Mouse (Mus musculus) heart, embryonic 15.5 days (tissue): Measurements from ENCODE around the gene Mgrn1. TPM values are rescaled to one million over a fixed set of nuclear protein-coding genes. Genes with fewer than 3 reads are reported as not detected.
A peak's percentile ranks its signal among the peaks of the same experiment; 100 is the strongest.

Source experiments
- ATAC-seq: fragments of 200-750 bp; cut with Nextera tagmentation; replicated peaks from 2 replicates; pipeline ENCODE4 v1.8.0; 2017; ENCODE audit warnings: low read depth, moderate TSS enrichment; ENCODE audit not compliant: insufficient number of reproducible peaks, insufficient read depth, low FRiP score
- H3K27ac ChIP-seq: fragments of 300-500 bp; sonication (generic); 2 replicates; pipeline ENCODE4 v1.5.1; 2015; ENCODE audit warnings: mild to moderate bottlenecking, inconsistent platforms
- H3K27me3 ChIP-seq: fragments of 300-500 bp; sonication (generic); 2 replicates; pipeline ENCODE4 v1.6.1; 2015; ENCODE audit warnings: inconsistent platforms
- H3K36me3 ChIP-seq: fragments of 300-500 bp; sonication (generic); 2 replicates; pipeline ENCODE4 v1.6.1; 2015; ENCODE audit warnings: mild to moderate bottlenecking, inconsistent platforms
- H3K4me1 ChIP-seq: fragments of 300-500 bp; sonication (generic); replicated peaks from 2 replicates; pipeline ENCODE4 v1.6.1; 2015; ENCODE audit warnings: inconsistent platforms
- H3K4me2 ChIP-seq: fragments of 300-500 bp; sonication (generic); 2 replicates; pipeline ENCODE4 v1.6.1; 2015; ENCODE audit warnings: inconsistent platforms, mild to moderate bottlenecking, moderate library complexity
- H3K4me3 ChIP-seq: fragments of 300-500 bp; sonication (generic); 2 replicates; pipeline ENCODE4 v1.5.1; 2015; ENCODE audit warnings: mild to moderate bottlenecking, inconsistent platforms
- H3K9ac ChIP-seq: fragments of 300-500 bp; sonication (generic); 2 replicates; pipeline ENCODE4 v1.6.1; 2015; ENCODE audit warnings: mild to moderate bottlenecking, inconsistent platforms
- H3K9me3 ChIP-seq: fragments of 300-500 bp; sonication (generic); replicated peaks from 2 replicates; pipeline ENCODE4 v1.6.1; 2016; ENCODE audit warnings: inconsistent platforms
- WGBS: fragments of 180-500 bp; shearing (Covaris S2); methylation state at CpG from one replicate; pipeline ENCODE4 v1.1.7; 2015; ENCODE audit warnings: mixed read lengths; 5-methylcytosine and 5-hydroxymethylcytosine counted together
- polyA plus RNA-seq: library from polyadenylated mRNA; unstranded; fragments of >200 nt; fragmentation: Nextera tagmentation; extraction: Ambion mirVana; gene quantifications from 2 replicates; pipeline ENCODE4 v1.2.1, GENCODE M21; 2015

Gene Mgrn1
- polyA plus RNA-seq, 1 experiment from 2014 or later: 101 TPM

GRCm38 (mm10) chr16:4862863-4863483 is 23.1 kb upstream of the Mgrn1 start:
- Histone ChIP-seq H3K36me3 (no peaks in the 10 kb centered on the region), H3K27me3 (no peaks in the 10 kb centered on the region), H3K4me1 (peaks cover 14% of the 10 kb centered on the region), H3K9ac (no peak overlapping the region), H3K4me3 (no peak overlapping the region), H3K27ac (peak overlapping the region; percentile 39), H3K9me3 (no peaks in the 10 kb centered on the region), H3K4me2 (peak overlapping the region; percentile 14; the same call in 1 of the 2 replicates)
- 27% methylated on average over 9 of the region's 9 CpGs for WGBS
- ATAC-seq: peak; percentile 84

GRCm38 (mm10) chr16:4863742-4864141 is 22.3 kb upstream of the Mgrn1 start:
- 83% methylated on average over 8 of the region's 8 CpGs for WGBS
- Histone ChIP-seq H3K4me2 (no peak overlapping the region), H3K9me3 (no peaks in the 10 kb centered on the region), H3K36me3 (no peaks in the 10 kb centered on the region), H3K4me1 (peaks cover 14% of the 10 kb centered on the region), H3K27me3 (no peaks in the 10 kb centered on the region), H3K27ac (no peak overlapping the region), H3K4me3 (no peak overlapping the region), H3K9ac (no peak overlapping the region)
- no peak; the same call in 1 of the 2 replicates for ATAC-seq

- peaks cover 14% of the 10 kb centered on the region for H3K4me1 ChIP-seq
- ATAC-seq: no peak
- no peak overlapping the region for H3K4me2 ChIP-seq
- WGBS: 66% methylated on average over 7 of the region's 7 CpGs
- H3K4me3 ChIP-seq: no peak overlapping the region
- H3K9ac ChIP-seq: no peak overlapping the region
- H3K36me3 ChIP-seq: peaks cover 12% of the 10 kb centered on the region; the same call in 1 of the 2 replicates
- no peaks in the 10 kb centered on the region for H3K27me3 ChIP-seq
- H3K27ac ChIP-seq: no peak overlapping the region
- no peaks in the 10 kb centered on the region for H3K9me3 ChIP-seq
Observed at GRCm38 (mm10) chr16:4866101-4866695, 19.9 kb upstream of the Mgrn1 start.

DNA sequence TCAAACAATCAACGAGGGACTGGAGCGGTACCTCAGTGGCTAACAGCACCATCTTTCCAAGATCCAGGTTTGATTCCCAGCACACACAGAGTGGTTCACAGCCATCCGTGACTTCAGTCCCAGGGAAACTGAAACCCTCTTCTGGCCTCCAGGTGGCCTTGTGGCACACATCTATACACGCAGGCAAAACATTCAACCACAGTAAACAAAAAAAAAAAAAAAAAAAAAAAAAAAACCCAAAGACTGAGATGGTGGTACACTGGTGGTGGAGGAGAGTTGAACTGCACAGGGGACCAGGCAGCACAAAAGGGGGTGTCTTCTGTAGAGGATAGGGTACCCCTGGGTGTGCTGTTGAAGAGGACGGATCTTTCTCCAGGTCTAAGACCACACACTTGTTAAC is 15.6 kb upstream of the Mgrn1 start:
- H3K27ac ChIP-seq: no peak overlapping the region
- 88% methylated on average over 5 of the region's 5 CpGs for WGBS
- no peak for ATAC-seq

GRCm38 (mm10) chr16:4871926-4872325 is 14.1 kb upstream of the Mgrn1 start:
- Histone ChIP-seq H3K27ac (no peak overlapping the region), H3K4me2 (no peak overlapping the region), H3K36me3 (peaks cover 22% of the 10 kb centered on the region; the same call in 1 of the 2 replicates), H3K9ac (no peak overlapping the region), H3K4me3 (no peak overlapping the region), H3K9me3 (no peaks in the 10 kb centered on the region), H3K4me1 (peaks cover 25% of the 10 kb centered on the region), H3K27me3 (no peaks in the 10 kb centered on the region)
- no peak for ATAC-seq
- WGBS: 36% methylated on average over 2 of the region's 2 CpGs

More for the DNA sequence above, 15.6 kb upstream of the Mgrn1 start:
- Histone ChIP-seq H3K9me3 (no peaks in the 10 kb centered on the region), H3K27me3 (no peaks in the 10 kb centered on the region), H3K36me3 (peaks cover 22% of the 10 kb centered on the region; the same call in 1 of the 2 replicates), H3K4me2 (no peak overlapping the region), H3K4me3 (no peak overlapping the region), H3K9ac (no peak overlapping the region), H3K4me1 (peaks cover 10% of the 10 kb centered on the region)

- H3K9me3 ChIP-seq: no peaks in the 10 kb centered on the region
- H3K36me3 ChIP-seq: peaks cover 9% of the 10 kb centered on the region; the same call in 1 of the 2 replicates
- H3K27ac ChIP-seq: peak overlapping the region; percentile 21; the same call in 1 of the 2 replicates
- no peaks in the 10 kb centered on the region for H3K27me3 ChIP-seq
- 67% methylated on average over 23 of the region's 23 CpGs for WGBS
- H3K9ac ChIP-seq: no peak overlapping the region
- no peak for ATAC-seq
- H3K4me3 ChIP-seq: no peak overlapping the region
- H3K4me2 ChIP-seq: 0 out of 2 replicates have a peak overlapping the region, but pooled peaks have one; percentile 6
- peaks cover 44% of the 10 kb centered on the region for H3K4me1 ChIP-seq
Observed at GRCm38 (mm10) chr16:4875198-4876032, 10.6 kb upstream of the Mgrn1 start.

GRCm38 (mm10) chr16:4876033-4876680 is 9.9 kb upstream of the Mgrn1 start:
- WGBS: 57% methylated on average over 8 of the region's 8 CpGs
- Histone ChIP-seq H3K9ac (no peak overlapping the region), H3K27me3 (no peaks in the 10 kb centered on the region), H3K9me3 (no peaks in the 10 kb centered on the region), H3K27ac (peak overlapping the region; percentile 21; the same call in 1 of the 2 replicates), H3K4me2 (0 out of 2 replicates have a peak overlapping the region, but pooled peaks have one; percentile 6), H3K4me1 (peaks cover 45% of the 10 kb centered on the region), H3K4me3 (no peak overlapping the region), H3K36me3 (peaks cover 9% of the 10 kb centered on the region; the same call in 1 of the 2 replicates)
- no peak for ATAC-seq

GRCm38 (mm10) chr16:4877195-4877594 is 8.9 kb upstream of the Mgrn1 start:
- peaks cover 47% of the 10 kb centered on the region for H3K4me1 ChIP-seq
- peaks cover 9% of the 10 kb centered on the region; the same call in 1 of the 2 replicates for H3K36me3 ChIP-seq
- H3K4me2 ChIP-seq: peak overlapping the region; percentile 90; the same call in 1 of the 2 replicates
- no peaks in the 10 kb centered on the region for H3K9me3 ChIP-seq
- H3K9ac ChIP-seq: no peak overlapping the region
- H3K27me3 ChIP-seq: no peaks in the 10 kb centered on the region
- peak overlapping the region; percentile 100; the same call in 1 of the 2 replicates for H3K27ac ChIP-seq
- 68% methylated on average over 4 of the region's 4 CpGs for WGBS
- no peak for ATAC-seq
- peak overlapping the region; percentile 95 for H3K4me3 ChIP-seq

GRCm38 (mm10) chr16:4877701-4878100 is 8.3 kb upstream of the Mgrn1 start:
- peak overlapping the region; percentile 95 for H3K4me3 ChIP-seq
- H3K4me2 ChIP-seq: peak overlapping the region; percentile 90

DNA sequence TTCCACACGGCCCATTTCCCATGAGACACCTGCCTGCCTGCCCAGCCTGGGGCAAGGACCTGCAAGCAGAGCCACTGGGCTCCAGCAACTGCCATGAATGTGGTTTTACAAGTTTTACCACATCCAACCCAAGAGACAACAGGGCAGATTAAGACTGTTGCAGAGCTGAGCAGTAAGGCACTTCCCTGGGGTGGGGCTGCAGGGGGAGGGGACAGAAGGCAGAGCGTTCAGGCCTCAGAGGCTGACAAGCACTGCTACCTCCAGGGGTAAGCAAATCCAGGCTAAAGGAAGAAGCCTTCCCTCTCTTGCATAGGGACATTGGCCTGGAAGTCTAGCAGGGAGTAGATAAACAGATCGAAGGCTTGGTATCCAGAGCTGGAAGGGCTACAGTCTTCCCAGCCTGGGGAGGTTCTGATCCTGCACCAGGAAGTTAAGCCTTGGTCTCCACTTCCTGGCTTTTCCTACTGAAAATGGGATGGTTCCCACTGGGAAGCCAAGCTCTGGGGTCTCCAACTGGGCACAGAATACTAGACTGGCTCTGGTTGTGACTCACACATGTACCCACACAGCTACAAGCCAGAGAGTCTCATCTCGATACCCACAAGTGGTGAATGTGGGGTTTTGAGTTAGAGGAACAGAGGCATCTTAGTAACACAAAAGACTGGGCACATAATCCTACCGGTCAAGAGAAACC is 7.7 kb upstream of the Mgrn1 start:
- Histone ChIP-seq H3K27ac (peak overlapping the region; percentile 100), H3K4me1 (peaks cover 47% of the 10 kb centered on the region)

More at GRCm38 (mm10) chr16:4877701-4878100, 8.3 kb upstream of the Mgrn1 start:
- Histone ChIP-seq H3K9me3 (no peaks in the 10 kb centered on the region), H3K4me1 (peaks cover 47% of the 10 kb centered on the region), H3K27me3 (no peaks in the 10 kb centered on the region), H3K27ac (peak overlapping the region; percentile 100), H3K36me3 (peaks cover 9% of the 10 kb centered on the region; the same call in 1 of the 2 replicates), H3K9ac (peak overlapping the region; percentile 91; the same call in 1 of the 2 replicates)
- no peak for ATAC-seq
- WGBS: 49% methylated on average over 3 of the region's 3 CpGs

More for the DNA sequence above, 7.7 kb upstream of the Mgrn1 start:
- no peak for ATAC-seq
- Histone ChIP-seq H3K9ac (peak overlapping the region; percentile 91), H3K4me2 (peak overlapping the region; percentile 90), H3K36me3 (peaks cover 9% of the 10 kb centered on the region; the same call in 1 of the 2 replicates), H3K9me3 (no peaks in the 10 kb centered on the region), H3K27me3 (no peaks in the 10 kb centered on the region), H3K4me3 (peak overlapping the region; percentile 95)
- WGBS: 16% methylated on average over 5 of the region's 5 CpGs
